Mouse (Mus musculus): ENCODE measurements at regions not wholly inside any gene's neighbourhood (a gene's known extent, or its start where the extent isn't known, plus 50 kb on each side); places are given as distances from the start of the nearest gene placed in this dataset.

GRCm38 (mm10) chr10:87803936-87804791, 53.9 kb upstream of the Igf1 start:
- ATAC-seq (ENCODE audit: low FRiP score, low TSS enrichment), result no peak
- H3K4me1 ChIP-seq (ENCODE audit: control insufficient read depth, insufficient read depth, low read length), result no peaks in the 10 kb centered on the region
- no peaks in the 10 kb centered on the region for H3K27me3 ChIP-seq (ENCODE audit: control insufficient read depth, insufficient read depth, low read length)
- no peak overlapping the region for H3K27ac ChIP-seq (replicated peaks; ENCODE audit: low read depth, low read length)
- H3K4me2 ChIP-seq (ENCODE audit: low read length), result no peak overlapping the region
- H3K4me3 ChIP-seq (replicated peaks; ENCODE audit: low read depth, low read length), result no peak overlapping the region
- DNase-seq, result no peak
- no peaks in the 10 kb centered on the region for H3K9me3 ChIP-seq (ENCODE audit: control insufficient read depth, low read length)
- WGBS, result 83% methylated on average over 5 of the region's 5 CpGs
- no peak overlapping the region for H3K9ac ChIP-seq (replicated peaks; ENCODE audit: low read length)
- no peaks in the 10 kb centered on the region for H3K36me3 ChIP-seq (ENCODE audit: control insufficient read depth, insufficient read depth, low read length)

DNA sequence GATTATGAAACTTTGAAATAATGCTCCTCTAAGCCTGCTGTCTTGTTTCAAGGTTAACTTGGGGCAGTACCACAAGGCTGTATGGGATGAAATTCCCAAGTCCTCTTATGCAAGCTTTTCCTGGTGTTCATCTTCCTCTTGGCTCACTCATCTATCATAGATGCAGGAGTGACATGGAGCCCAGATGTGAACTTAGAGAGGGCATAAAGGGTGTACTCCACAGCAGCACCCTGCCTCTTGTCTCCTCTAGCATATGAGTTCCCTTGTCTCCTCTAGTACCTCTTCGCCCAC, 53.3 kb upstream of the Igf1 start:
- H3K4me1 ChIP-seq (ENCODE audit: control insufficient read depth, insufficient read depth, low read length), result no peaks in the 10 kb centered on the region
- ATAC-seq (ENCODE audit: low FRiP score, low TSS enrichment), result no peak
- no peak overlapping the region for H3K9ac ChIP-seq (replicated peaks; ENCODE audit: low read length)
- no peak overlapping the region for H3K4me2 ChIP-seq (ENCODE audit: low read length)
- WGBS, result 100% methylated on average over 1 of the region's 1 CpGs
- no peak for DNase-seq
- H3K9me3 ChIP-seq (ENCODE audit: control insufficient read depth, low read length), result no peaks in the 10 kb centered on the region
- no peak overlapping the region for H3K4me3 ChIP-seq (replicated peaks; ENCODE audit: low read depth, low read length)
- H3K36me3 ChIP-seq (ENCODE audit: control insufficient read depth, insufficient read depth, low read length), result no peaks in the 10 kb centered on the region
- H3K27ac ChIP-seq (replicated peaks; ENCODE audit: low read depth, low read length), result no peak overlapping the region
- no peaks in the 10 kb centered on the region for H3K27me3 ChIP-seq (ENCODE audit: control insufficient read depth, insufficient read depth, low read length)
